Mouse (Mus musculus) neural tube, embryonic 15.5 days (tissue): ENCODE data around the gene Prss28. TPM values are rescaled to one million over a fixed set of nuclear protein-coding genes. Genes with fewer than 3 reads are reported as not detected.

Experiments
- ATAC-seq: fragments of 200-750 bp; cut with Nextera tagmentation; 2 replicates; pipeline ENCODE4 v1.8.0; 2017; ENCODE audit warnings: mild to moderate bottlenecking, moderate TSS enrichment, moderate library complexity; ENCODE audit not compliant: low FRiP score
- H3K27ac ChIP-seq: fragments of 300-500 bp; sonication (generic); replicated peaks from 2 replicates; pipeline ENCODE4 v1.5.1; 2015; ENCODE audit warnings: mild to moderate bottlenecking, inconsistent platforms
- H3K27me3 ChIP-seq: fragments of 300-500 bp; sonication (generic); replicated peaks from 2 replicates; pipeline ENCODE4 v1.6.1; 2015; ENCODE audit warnings: inconsistent platforms
- H3K36me3 ChIP-seq: fragments of 300-500 bp; sonication (generic); 2 replicates; pipeline ENCODE4 v1.6.1; 2015; ENCODE audit warnings: inconsistent platforms
- H3K4me1 ChIP-seq: fragments of 300-500 bp; sonication (generic); 2 replicates; pipeline ENCODE4 v1.6.1; 2015; ENCODE audit warnings: inconsistent platforms
- H3K4me2 ChIP-seq: fragments of 300-500 bp; sonication (generic); 2 replicates; pipeline ENCODE4 v1.6.1; 2015; ENCODE audit warnings: inconsistent platforms, mild to moderate bottlenecking, moderate library complexity
- H3K4me3 ChIP-seq: fragments of 300-500 bp; sonication (generic); replicated peaks from 2 replicates; pipeline ENCODE4 v1.5.1; 2015; ENCODE audit warnings: mild to moderate bottlenecking, inconsistent platforms
- H3K9ac ChIP-seq: fragments of 300-500 bp; sonication (generic); replicated peaks from 2 replicates; pipeline ENCODE4 v1.6.1; 2015; ENCODE audit warnings: mild to moderate bottlenecking, inconsistent platforms
- H3K9me3 ChIP-seq: fragments of 300-500 bp; sonication (generic); replicated peaks from 2 replicates; pipeline ENCODE4 v1.6.1; 2016; ENCODE audit warnings: inconsistent platforms
- WGBS: fragments of 180-500 bp; shearing (Covaris S2); methylation state at CpG from one replicate; pipeline ENCODE4 v1.1.7; 2015; ENCODE audit warnings: mixed read lengths; 5-methylcytosine and 5-hydroxymethylcytosine counted together
- polyA plus RNA-seq: library from polyadenylated mRNA; unstranded; fragments of >200 nt; fragmentation: Nextera tagmentation; extraction: Ambion mirVana; gene quantifications from 2 replicates; pipeline ENCODE4 v1.2.1, GENCODE M21; 2015

Gene Prss28
- polyA plus RNA-seq, 1 experiment from 2014 or later, result not detected

DNA sequence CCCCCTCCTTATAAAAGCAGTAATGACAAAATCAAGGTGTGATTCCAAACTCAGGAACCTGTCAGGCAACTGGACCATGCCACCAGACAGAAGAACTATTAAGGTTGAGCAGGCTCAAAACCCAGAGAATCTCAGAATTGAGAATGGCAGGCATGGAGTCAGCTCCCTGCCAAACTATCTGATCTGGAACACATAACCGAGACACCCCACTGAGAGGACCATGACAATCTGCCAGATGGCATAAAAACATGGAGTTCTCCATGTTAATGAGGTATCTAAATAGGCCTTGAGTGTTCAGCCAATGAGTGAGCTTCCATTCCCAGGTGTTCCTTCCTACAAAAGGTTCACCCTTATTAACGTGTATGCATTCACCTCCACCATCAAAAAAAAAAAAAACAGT is 52.8 kb downstream of the Prss28 start:
- 70% methylated on average over 2 of the region's 2 CpGs for WGBS
- Histone ChIP-seq H3K9ac (no peak overlapping the region), H3K27ac (no peak overlapping the region), H3K4me3 (no peak overlapping the region), H3K36me3 (no peaks in the 10 kb centered on the region), H3K9me3 (no peaks in the 10 kb centered on the region), H3K4me2 (no peak overlapping the region), H3K27me3 (0 out of 2 replicates have a peak, but pooled peaks cover 3% of the 10 kb centered on the region), H3K4me1 (no peaks in the 10 kb centered on the region)
- ATAC-seq, result no peak

Other genes starting within 250 kb of the Prss28 start
- 11.4 and 13.3 TPM in 2 replicates for gene Tmem204, start 225.1 kb upstream of the Prss28 start, polyA plus RNA-seq
- 56.5 and 57.6 TPM in 2 replicates for gene Telo2, start 192.7 kb upstream of the Prss28 start, polyA plus RNA-seq
- gene Ptx4, start 187.9 kb upstream of the Prss28 start, polyA plus RNA-seq, result 0.13 TPM in 1 of 2 replicates, not detected in the other
- 25.1 and 28.7 TPM in 2 replicates for gene Clcn7, start 175.3 kb upstream of the Prss28 start, polyA plus RNA-seq
- gene Ccdc154, start 146.2 kb upstream of the Prss28 start, polyA plus RNA-seq, result not detected in 2 replicates
- not detected in 2 replicates for gene Gm38655, start 133.2 kb upstream of the Prss28 start, polyA plus RNA-seq
- gene BC003965, start 124.1 kb upstream of the Prss28 start, polyA plus RNA-seq, result 31.5 and 31.7 TPM in 2 replicates
- 14.1 and 14.8 TPM in 2 replicates for gene Unkl, start 120.2 kb upstream of the Prss28 start, polyA plus RNA-seq
- 99.6 and 110 TPM in 2 replicates for gene Gnptg, start 68.5 kb upstream of the Prss28 start, polyA plus RNA-seq
- 57.8 and 60.2 TPM in 2 replicates for gene Tsr3, start 68.5 kb upstream of the Prss28 start, polyA plus RNA-seq
- gene Baiap3, start 52.3 kb upstream of the Prss28 start, polyA plus RNA-seq, result 9.9 and 10.3 TPM in 2 replicates
- 400 and 434 TPM in 2 replicates for gene Ube2i, start 34.0 kb upstream of the Prss28 start, polyA plus RNA-seq
- gene Prss34, start 10.3 kb upstream of the Prss28 start, polyA plus RNA-seq, result 0.13 and 0.14 TPM in 2 replicates
- not detected in 2 replicates for gene Prss29, start 10.0 kb downstream of the Prss28 start, polyA plus RNA-seq
- 0.19 TPM in 1 of 2 replicates, not detected in the other for gene Tpsab1, start 36.9 kb downstream of the Prss28 start, polyA plus RNA-seq
- 1.2 and 1.8 TPM in 2 replicates for gene Tpsb2, start 57.7 kb downstream of the Prss28 start, polyA plus RNA-seq
- gene Tpsg1, start 60.6 kb downstream of the Prss28 start, polyA plus RNA-seq, result 0.34 and 0.74 TPM in 2 replicates
- 10.1 and 10.9 TPM in 2 replicates for gene Cacna1h, start 125.1 kb downstream of the Prss28 start, polyA plus RNA-seq
- gene Tekt4, start 146.0 kb downstream of the Prss28 start, polyA plus RNA-seq, result 0.67 and 0.84 TPM in 2 replicates
- 0.64 and 0.93 TPM in 2 replicates for gene Sstr5, start 188.6 kb downstream of the Prss28 start, polyA plus RNA-seq